Mouse (Mus musculus): Measurements from ENCODE around the gene Mettl22. TPM values are rescaled to one million over a fixed set of nuclear protein-coding genes. Genes with fewer than 3 reads are reported as not detected.
A peak's percentile ranks its signal among the peaks of the same experiment; 100 is the strongest.

Mettl22 gene
- polyA plus RNA-seq, 1 experiment from 2014 or later = 21.7 TPM

DNA sequence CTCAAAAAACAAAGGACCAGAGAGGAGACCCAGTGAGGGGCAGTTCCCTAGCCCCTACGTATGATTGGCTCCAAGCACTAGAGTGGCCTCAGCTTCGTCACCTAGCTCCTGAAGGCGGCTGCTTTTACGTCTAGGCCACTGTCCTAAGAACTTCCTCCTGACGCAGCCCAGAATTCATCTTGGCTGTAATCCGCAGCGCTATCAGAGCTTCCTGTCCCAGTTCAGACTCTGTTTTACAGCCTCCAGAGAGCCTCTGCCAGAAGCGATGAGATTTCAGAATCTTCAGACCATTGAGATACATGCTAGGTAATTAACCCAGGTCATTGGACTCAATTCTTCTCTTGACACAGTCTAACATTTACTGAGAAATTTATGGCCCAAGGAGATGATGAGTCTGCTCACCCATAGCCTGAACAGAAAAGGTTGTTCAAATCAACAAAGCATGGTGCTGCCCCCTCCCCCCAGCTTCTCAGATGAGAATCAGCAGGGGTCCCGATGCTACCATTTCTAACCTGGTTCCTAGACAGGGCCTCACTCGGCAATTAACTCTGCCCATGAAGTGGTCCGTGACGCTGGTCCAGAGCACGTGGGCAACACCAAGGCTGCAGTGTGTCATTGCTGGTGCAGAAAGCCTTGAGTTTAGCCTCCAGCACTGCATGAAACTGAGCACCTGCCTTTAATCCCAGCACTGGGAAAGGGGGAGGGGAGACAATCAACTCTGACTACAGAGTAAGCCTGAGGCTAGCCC is 21.3 kb downstream of the Mettl22 start:
- 43% methylated on average over 13 of the region's 13 CpGs for WGBS
- Histone ChIP-seq H3K9me3 (ENCODE audit: control insufficient read depth, low read depth, low read length) (no peaks in the 10 kb centered on the region), H3K27me3 (ENCODE audit: control insufficient read depth, insufficient read depth, low read length) (no peaks in the 10 kb centered on the region), H3K4me3 (ENCODE audit: low read depth, low read length) (no peak overlapping the region), H3K9ac (replicated peaks; ENCODE audit: low read depth, low read length) (no peak overlapping the region), H3K4me1 (ENCODE audit: control insufficient read depth, insufficient read depth, low read length) (no peaks in the 10 kb centered on the region), H3K27ac (ENCODE audit: low read length) (no peak overlapping the region), H3K4me2 (replicated peaks; ENCODE audit: low read depth, low read length) (no peak overlapping the region), H3K36me3 (ENCODE audit: control insufficient read depth, insufficient read depth, low read length) (peaks cover 7% of the 10 kb centered on the region; the same call in 1 of the 2 replicates)
- no peak for ATAC-seq (ENCODE audit: insufficient number of reproducible peaks, insufficient read depth, low FRiP score, low read depth)

DNA sequence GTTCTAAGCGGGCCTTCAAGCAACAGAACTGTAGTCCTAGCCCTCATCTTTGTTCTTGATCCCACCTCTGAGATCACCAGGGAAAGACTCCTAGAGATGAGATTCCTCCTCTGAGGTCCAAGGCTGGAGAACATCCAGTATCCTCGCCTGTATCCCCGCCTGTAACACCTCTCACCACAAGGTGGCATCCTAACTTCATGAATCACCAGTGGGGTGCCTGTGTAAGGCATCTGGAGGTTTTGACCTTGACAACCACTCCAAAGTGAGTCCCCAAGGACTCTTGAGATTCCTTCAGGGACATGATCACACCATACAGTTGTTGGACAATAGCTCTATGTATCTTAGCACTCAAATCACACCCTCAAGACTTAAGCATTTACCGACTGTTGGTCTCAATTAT is 23.7 kb downstream of the Mettl22 start:
- Histone ChIP-seq H3K4me1 (ENCODE audit: control insufficient read depth, insufficient read depth, low read length) (no peaks in the 10 kb centered on the region), H3K36me3 (ENCODE audit: control insufficient read depth, insufficient read depth, low read length) (peaks cover 4% of the 10 kb centered on the region; the same call in 1 of the 2 replicates), H3K4me2 (replicated peaks; ENCODE audit: low read depth, low read length) (no peak overlapping the region), H3K27ac (ENCODE audit: low read length) (no peak overlapping the region), H3K4me3 (ENCODE audit: low read depth, low read length) (no peak overlapping the region), H3K9me3 (ENCODE audit: control insufficient read depth, low read depth, low read length) (no peaks in the 10 kb centered on the region), H3K27me3 (ENCODE audit: control insufficient read depth, insufficient read depth, low read length) (no peaks in the 10 kb centered on the region), H3K9ac (replicated peaks; ENCODE audit: low read depth, low read length) (no peak overlapping the region)
- WGBS = 22% methylated on average over 4 of the region's 4 CpGs
- peak; percentile 68 for ATAC-seq (ENCODE audit: insufficient number of reproducible peaks, insufficient read depth, low FRiP score, low read depth)

DNA sequence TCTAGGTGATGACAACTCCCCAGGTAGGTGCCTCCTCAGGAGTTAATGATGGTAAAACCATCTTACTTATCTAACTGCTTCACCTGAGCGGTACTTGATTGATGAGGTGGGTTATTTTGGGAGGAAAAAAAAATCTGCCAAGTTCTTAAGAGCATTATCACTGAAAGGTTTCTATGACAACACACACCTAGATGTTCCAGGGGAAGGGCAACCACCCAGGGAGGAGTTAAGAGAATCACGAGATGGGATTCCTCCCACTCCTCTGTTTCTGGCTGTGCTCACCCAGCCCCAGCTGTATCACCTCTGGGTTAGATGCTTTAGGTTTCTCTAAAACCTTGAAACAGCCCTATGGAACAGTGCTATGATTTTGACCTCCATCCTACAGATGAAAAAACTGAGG is 26.4 kb downstream of the Mettl22 start:
- Histone ChIP-seq H3K27ac (ENCODE audit: low read length) (no peak overlapping the region), H3K36me3 (ENCODE audit: control insufficient read depth, insufficient read depth, low read length) (no peaks in the 10 kb centered on the region), H3K4me3 (ENCODE audit: low read depth, low read length) (no peak overlapping the region), H3K9me3 (ENCODE audit: control insufficient read depth, low read depth, low read length) (no peaks in the 10 kb centered on the region), H3K27me3 (ENCODE audit: control insufficient read depth, insufficient read depth, low read length) (no peaks in the 10 kb centered on the region), H3K9ac (replicated peaks; ENCODE audit: low read depth, low read length) (no peak overlapping the region), H3K4me2 (replicated peaks; ENCODE audit: low read depth, low read length) (no peak overlapping the region), H3K4me1 (ENCODE audit: control insufficient read depth, insufficient read depth, low read length) (no peaks in the 10 kb centered on the region)
- ATAC-seq (ENCODE audit: insufficient number of reproducible peaks, insufficient read depth, low FRiP score, low read depth) = no peak
- 48% methylated on average over 2 of the region's 2 CpGs for WGBS

DNA sequence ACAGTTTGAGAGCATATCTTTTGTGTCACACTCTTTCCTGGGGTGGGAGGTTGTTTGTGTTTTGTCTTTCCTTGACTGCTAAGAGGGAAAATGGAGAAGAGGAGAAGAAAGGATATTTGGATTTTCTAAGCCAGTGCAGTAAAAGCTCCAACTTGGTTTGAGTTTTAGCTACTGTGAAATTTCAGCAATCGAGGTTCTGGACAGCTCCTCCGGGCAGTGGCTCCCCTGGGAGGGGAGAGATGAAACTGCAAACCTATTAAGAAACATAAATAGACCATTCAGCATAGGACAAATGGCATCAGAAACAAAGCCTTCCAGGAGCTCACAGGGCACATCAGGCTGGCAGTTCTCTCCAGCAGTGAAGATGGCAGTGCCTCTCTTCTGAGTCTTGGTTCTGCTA is 33.7 kb downstream of the Mettl22 start:
- Histone ChIP-seq H3K36me3 (ENCODE audit: control insufficient read depth, insufficient read depth, low read length) (no peaks in the 10 kb centered on the region), H3K4me2 (replicated peaks; ENCODE audit: low read depth, low read length) (no peak overlapping the region), H3K4me1 (ENCODE audit: control insufficient read depth, insufficient read depth, low read length) (no peaks in the 10 kb centered on the region), H3K9me3 (ENCODE audit: control insufficient read depth, low read depth, low read length) (no peaks in the 10 kb centered on the region), H3K27me3 (ENCODE audit: control insufficient read depth, insufficient read depth, low read length) (no peaks in the 10 kb centered on the region), H3K27ac (ENCODE audit: low read length) (no peak overlapping the region), H3K4me3 (ENCODE audit: low read depth, low read length) (no peak overlapping the region), H3K9ac (replicated peaks; ENCODE audit: low read depth, low read length) (no peak overlapping the region)
- WGBS = 38% methylated on average over 2 of the region's 2 CpGs
- ATAC-seq (ENCODE audit: insufficient number of reproducible peaks, insufficient read depth, low FRiP score, low read depth) = no peak

DNA sequence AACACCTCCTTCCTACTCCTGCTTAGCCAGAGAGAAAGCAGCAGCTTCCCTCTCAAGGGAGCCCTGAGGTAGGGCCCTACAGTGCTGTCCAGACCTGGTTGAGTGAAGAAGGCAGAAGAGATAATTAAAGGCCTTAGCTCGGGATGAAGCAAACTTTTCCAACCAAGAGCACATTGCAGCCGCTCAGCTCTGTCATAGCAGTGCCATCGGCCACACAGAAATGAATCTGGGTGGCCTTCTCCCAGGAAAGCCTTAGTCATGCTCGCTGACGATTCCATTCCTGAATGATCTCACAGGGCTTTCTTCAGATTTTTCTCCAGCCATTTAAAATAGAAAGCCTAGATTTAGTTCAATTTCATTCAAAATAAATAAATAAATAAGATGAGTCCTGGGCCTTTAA is 39.3 kb downstream of the Mettl22 start:
- H3K27ac ChIP-seq (ENCODE audit: low read length) = no peak overlapping the region
- H3K27me3 ChIP-seq (ENCODE audit: control insufficient read depth, insufficient read depth, low read length) = no peaks in the 10 kb centered on the region
- H3K9me3 ChIP-seq (ENCODE audit: control insufficient read depth, low read depth, low read length) = no peaks in the 10 kb centered on the region
- H3K36me3 ChIP-seq (ENCODE audit: control insufficient read depth, insufficient read depth, low read length) = no peaks in the 10 kb centered on the region
- peaks cover 9% of the 10 kb centered on the region for H3K4me1 ChIP-seq (ENCODE audit: control insufficient read depth, insufficient read depth, low read length)
- 69% methylated on average over 5 of the region's 5 CpGs for WGBS
- no peak overlapping the region for H3K9ac ChIP-seq (replicated peaks; ENCODE audit: low read depth, low read length)
- H3K4me3 ChIP-seq (ENCODE audit: low read depth, low read length) = no peak overlapping the region
- no peak for ATAC-seq (ENCODE audit: insufficient number of reproducible peaks, insufficient read depth, low FRiP score, low read depth)
- H3K4me2 ChIP-seq (replicated peaks; ENCODE audit: low read depth, low read length) = no peak overlapping the region

DNA sequence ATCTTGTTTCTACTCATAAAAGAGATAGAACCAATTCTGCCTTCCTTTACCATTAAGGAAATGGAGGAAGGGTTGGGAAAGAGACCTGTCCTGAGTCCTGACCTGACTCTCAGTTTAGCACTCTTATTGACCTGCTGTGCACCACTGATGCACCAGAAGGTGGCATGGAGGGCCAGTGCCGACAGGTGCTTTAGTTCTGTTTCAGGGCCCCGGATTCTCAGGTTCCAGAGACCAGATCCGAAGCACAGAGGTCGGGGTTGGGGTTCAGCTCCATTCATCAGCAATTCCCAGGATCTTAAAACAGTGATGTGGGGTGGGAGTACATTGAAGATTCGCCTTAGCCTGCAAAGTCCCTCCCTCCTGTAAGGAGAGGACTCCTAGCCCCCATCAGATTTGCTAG is 42.2 kb downstream of the Mettl22 start:
- no peaks in the 10 kb centered on the region for H3K36me3 ChIP-seq (ENCODE audit: control insufficient read depth, insufficient read depth, low read length)
- H3K27ac ChIP-seq (ENCODE audit: low read length) = no peak overlapping the region
- under 1% methylated on average over 5 of the region's 5 CpGs for WGBS
- peaks cover 9% of the 10 kb centered on the region for H3K4me1 ChIP-seq (ENCODE audit: control insufficient read depth, insufficient read depth, low read length)
- H3K27me3 ChIP-seq (ENCODE audit: control insufficient read depth, insufficient read depth, low read length) = no peaks in the 10 kb centered on the region
- peak overlapping the region; percentile 83 for H3K4me2 ChIP-seq (replicated peaks; ENCODE audit: low read depth, low read length)
- H3K9me3 ChIP-seq (ENCODE audit: control insufficient read depth, low read depth, low read length) = no peaks in the 10 kb centered on the region
- ATAC-seq (ENCODE audit: insufficient number of reproducible peaks, insufficient read depth, low FRiP score, low read depth) = 0 out of 2 replicates have a peak, but pooled peaks have one; percentile 12
- H3K9ac ChIP-seq (replicated peaks; ENCODE audit: low read depth, low read length) = no peak overlapping the region
- H3K4me3 ChIP-seq (ENCODE audit: low read depth, low read length) = peak overlapping the region; percentile 55; the same call in 1 of the 2 replicates

DNA sequence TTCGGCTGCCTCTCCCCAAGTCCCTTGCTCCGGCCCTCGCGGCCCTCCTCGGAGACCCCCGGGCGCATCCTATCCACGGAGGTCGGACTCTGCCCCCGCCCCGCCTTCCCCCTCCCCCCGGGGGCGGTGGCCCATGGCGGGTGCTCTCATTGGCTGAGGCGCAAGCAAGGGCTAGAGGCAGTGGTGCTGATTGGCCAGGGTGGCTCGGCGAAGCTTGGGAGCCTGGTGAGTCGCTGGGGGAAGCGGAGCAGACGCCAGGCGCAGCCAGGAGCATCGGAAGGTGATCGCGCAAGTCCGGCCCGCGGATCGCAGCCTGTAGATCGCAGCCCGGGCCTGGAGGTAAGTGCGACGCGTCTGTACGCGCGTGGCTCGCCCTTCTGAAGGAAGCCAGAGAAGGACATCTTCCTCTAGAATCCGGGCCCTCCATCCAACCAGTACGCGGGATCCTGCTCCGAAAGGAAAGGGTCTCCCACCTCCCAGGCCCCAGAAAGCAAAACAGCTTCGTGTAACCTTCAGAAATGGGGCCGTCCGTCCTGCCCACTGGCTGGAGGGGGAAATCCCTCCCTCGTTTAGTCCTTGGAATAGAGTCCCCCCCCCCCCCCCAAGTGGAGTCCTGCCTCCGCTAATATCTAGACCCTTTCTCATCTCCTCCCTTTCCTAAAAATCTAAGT is 42.8 kb downstream of the Mettl22 start, which contains the start of gene Abat:
Abat (plus strand) TSS at position 194 of the 671 bp plus-strand sequence.
- 0 out of 2 replicates have a peak within 1 kb of the TSS, but pooled peaks have one; percentile 30 for H3K9ac ChIP-seq (replicated peaks; ENCODE audit: low read depth, low read length)
- no peak within 1 kb of the TSS for H3K27ac ChIP-seq (ENCODE audit: low read length)
- WGBS = under 1% methylated on average over 45 of the region's 46 CpGs
- peak; percentile 99 for ATAC-seq (ENCODE audit: insufficient number of reproducible peaks, insufficient read depth, low FRiP score, low read depth)
- H3K4me1 ChIP-seq (ENCODE audit: control insufficient read depth, insufficient read depth, low read length) = peaks cover 9% of the 10 kb centered on the region
- H3K36me3 ChIP-seq (ENCODE audit: control insufficient read depth, insufficient read depth, low read length) = no peaks in the 10 kb centered on the region
- H3K4me2 ChIP-seq (replicated peaks; ENCODE audit: low read depth, low read length) = peak within 1 kb of the TSS; percentile 83
- H3K9me3 ChIP-seq (ENCODE audit: control insufficient read depth, low read depth, low read length) = no peaks in the 10 kb centered on the region
- no peaks in the 10 kb centered on the region for H3K27me3 ChIP-seq (ENCODE audit: control insufficient read depth, insufficient read depth, low read length)
- H3K4me3 ChIP-seq (ENCODE audit: low read depth, low read length) = peak within 1 kb of the TSS; percentile 55

DNA sequence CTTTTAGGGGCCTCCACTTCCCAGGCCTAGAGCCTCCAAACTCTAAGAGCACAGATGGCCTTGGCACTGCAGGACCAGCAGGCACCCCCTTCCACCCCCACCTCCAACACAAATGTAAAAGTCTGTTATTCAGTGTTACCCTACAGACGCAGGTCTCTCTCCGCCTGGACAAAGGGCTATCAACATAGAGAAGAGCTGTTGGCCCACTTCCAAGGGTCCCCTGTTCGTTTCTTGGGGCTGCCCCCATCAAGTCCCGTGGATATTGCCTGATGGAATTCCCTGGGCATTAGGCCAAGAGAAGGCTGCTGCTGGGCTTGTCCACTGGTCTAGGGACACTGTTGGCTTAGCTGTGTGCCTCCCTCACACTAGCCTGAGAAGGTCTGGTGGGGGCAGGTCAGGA is 43.6 kb downstream of the Mettl22 start:
- H3K4me2 ChIP-seq (replicated peaks; ENCODE audit: low read depth, low read length) = peak overlapping the region; percentile 83
- no peak overlapping the region for H3K27ac ChIP-seq (ENCODE audit: low read length)
- H3K9ac ChIP-seq (replicated peaks; ENCODE audit: low read depth, low read length) = no peak overlapping the region
- peak overlapping the region; percentile 55 for H3K4me3 ChIP-seq (ENCODE audit: low read depth, low read length)
- ATAC-seq (ENCODE audit: insufficient number of reproducible peaks, insufficient read depth, low FRiP score, low read depth) = no peak
- H3K27me3 ChIP-seq (ENCODE audit: control insufficient read depth, insufficient read depth, low read length) = no peaks in the 10 kb centered on the region
- no peaks in the 10 kb centered on the region for H3K36me3 ChIP-seq (ENCODE audit: control insufficient read depth, insufficient read depth, low read length)
- H3K9me3 ChIP-seq (ENCODE audit: control insufficient read depth, low read depth, low read length) = no peaks in the 10 kb centered on the region
- H3K4me1 ChIP-seq (ENCODE audit: control insufficient read depth, insufficient read depth, low read length) = peaks cover 9% of the 10 kb centered on the region
- 25% methylated on average over 4 of the region's 4 CpGs for WGBS
